Mouse (Mus musculus): ENCODE data around the gene Tlr9. TPM values are rescaled to one million over a fixed set of nuclear protein-coding genes. Genes with fewer than 3 reads are reported as not detected.

Tlr9 gene
- polyA plus RNA-seq, 1 experiment: 17.1 TPM

DNA sequence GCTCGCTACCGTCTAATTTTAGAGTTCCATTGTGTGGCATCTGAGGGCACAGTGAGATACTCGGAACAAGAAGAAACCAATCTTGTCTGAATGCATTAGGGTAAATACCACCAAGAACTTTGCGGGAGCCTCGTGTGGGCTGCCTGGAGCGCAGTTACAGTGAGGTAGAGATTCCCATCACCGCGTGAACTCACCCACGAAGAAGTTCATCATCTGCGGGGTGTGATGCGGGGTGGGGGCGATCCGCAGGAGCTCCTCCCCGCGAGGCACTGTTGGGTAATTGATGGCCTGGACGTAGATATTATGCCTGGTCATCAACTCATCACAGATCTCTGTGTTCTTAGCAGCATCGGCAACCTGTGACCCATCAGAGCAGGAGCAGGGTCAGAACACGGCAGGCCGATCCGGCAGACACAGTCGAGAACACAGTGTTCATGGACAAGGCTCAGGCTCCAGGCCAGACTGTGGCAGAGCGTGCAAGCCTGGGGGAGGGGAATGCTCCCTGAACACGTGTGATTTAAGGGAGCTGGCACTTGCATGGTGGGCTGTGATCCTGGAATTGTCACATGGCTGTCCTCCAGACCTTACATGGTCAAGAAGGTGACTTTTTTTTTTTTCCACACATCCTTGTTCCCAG, 12.9 kb downstream of the Tlr9 start:
- no peak for DNase-seq
- Histone ChIP-seq H3K27ac (ENCODE audit: control insufficient read depth, insufficient read depth, low read length) (no peak overlapping the region), H3K4me3 (ENCODE audit: control insufficient read depth, insufficient read depth, low read length) (no peak overlapping the region), H3K27me3 (ENCODE audit: control insufficient read depth, insufficient read depth, low read length) (no peaks in the 10 kb centered on the region), H3K36me3 (ENCODE audit: control insufficient read depth, insufficient read depth, low read length) (peaks cover 20% of the 10 kb centered on the region), H3K4me1 (replicated peaks; ENCODE audit: control insufficient read depth, insufficient read depth, low read length) (no peaks in the 10 kb centered on the region; the same call in 1 of the 2 replicates)
- 95% methylated on average over 23 of the region's 23 CpGs for WGBS
- TF ChIP-seq POLR2A (IDR thresholded peaks at IDR 0.05; ENCODE audit: control insufficient read depth, extremely low read depth, insufficient read depth, low read length, poor library complexity): no peak
- no peak for TF ChIP-seq CTCF (IDR thresholded peaks at IDR 0.05; ENCODE audit: borderline replicate concordance, control insufficient read depth, extremely low read depth, insufficient read depth, low read length, poor library complexity)

DNA sequence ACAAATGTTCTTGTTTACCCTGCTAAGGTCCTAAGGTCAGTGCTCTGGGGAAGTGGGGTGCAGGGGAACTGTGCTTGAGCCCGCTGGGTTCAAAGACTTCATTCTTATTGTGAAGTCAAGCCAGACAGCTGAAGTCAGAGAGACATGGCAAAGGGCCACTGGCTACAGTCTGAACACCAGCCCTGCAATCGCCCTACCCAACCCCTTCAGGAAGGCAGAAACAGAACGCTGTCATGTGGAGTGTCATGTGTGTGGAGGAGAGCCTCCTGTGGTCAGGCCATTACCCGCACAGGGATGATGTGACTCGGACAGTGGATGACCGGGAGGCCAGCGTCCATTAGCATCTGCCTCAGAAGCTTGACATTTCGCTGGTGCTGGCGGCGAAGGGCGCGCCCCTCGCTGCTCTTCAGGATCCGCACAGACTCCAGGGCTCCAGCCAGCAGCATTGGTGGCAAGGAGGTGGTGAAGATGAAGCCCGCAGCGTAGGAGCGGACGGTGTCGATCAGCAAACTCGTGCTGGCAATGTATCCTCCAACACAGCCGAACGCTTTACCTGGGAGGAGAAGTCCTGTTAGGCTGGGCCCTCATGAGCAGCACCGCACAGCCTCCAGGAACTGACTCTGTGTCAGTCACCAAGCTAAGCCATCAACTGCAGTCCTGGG, 13.9 kb downstream of the Tlr9 start:
- no peak overlapping the region for H3K27ac ChIP-seq (ENCODE audit: control insufficient read depth, insufficient read depth, low read length)
- no peak for DNase-seq
- H3K36me3 ChIP-seq (ENCODE audit: control insufficient read depth, insufficient read depth, low read length): peaks cover 28% of the 10 kb centered on the region
- TF ChIP-seq POLR2A (IDR thresholded peaks at IDR 0.05; ENCODE audit: control insufficient read depth, extremely low read depth, insufficient read depth, low read length, poor library complexity) (no peak), CTCF (IDR thresholded peaks at IDR 0.05; ENCODE audit: borderline replicate concordance, control insufficient read depth, extremely low read depth, insufficient read depth, low read length, poor library complexity) (no peak)
- no peaks in the 10 kb centered on the region for H3K27me3 ChIP-seq (ENCODE audit: control insufficient read depth, insufficient read depth, low read length)
- no peaks in the 10 kb centered on the region for H3K4me1 ChIP-seq (replicated peaks; ENCODE audit: control insufficient read depth, insufficient read depth, low read length)
- 98% methylated on average over 23 of the region's 23 CpGs for WGBS
- no peak overlapping the region for H3K4me3 ChIP-seq (ENCODE audit: control insufficient read depth, insufficient read depth, low read length)

DNA sequence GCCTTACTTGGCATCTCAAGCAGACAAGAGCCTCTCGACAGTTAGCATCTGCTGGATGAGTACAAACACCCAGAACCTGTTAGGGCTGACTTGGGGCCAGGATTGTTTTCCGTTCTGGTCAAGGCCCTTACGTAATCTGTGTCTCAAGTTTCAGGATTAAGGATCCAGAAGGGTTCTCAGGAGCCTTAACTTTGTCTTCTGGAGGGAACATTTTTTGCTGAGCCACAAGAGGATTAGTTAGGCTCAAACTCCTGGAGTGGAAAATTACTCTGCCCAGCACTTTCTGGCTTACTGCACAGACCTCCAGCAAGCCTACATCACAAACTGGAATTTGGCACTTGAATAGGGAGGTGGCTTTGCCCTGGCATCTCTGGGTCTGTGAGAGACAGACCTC, 14.4 kb downstream of the Tlr9 start:
- H3K27me3 ChIP-seq (ENCODE audit: control insufficient read depth, insufficient read depth, low read length): no peaks in the 10 kb centered on the region
- no peak overlapping the region for H3K4me3 ChIP-seq (ENCODE audit: control insufficient read depth, insufficient read depth, low read length)
- H3K4me1 ChIP-seq (replicated peaks; ENCODE audit: control insufficient read depth, insufficient read depth, low read length): no peaks in the 10 kb centered on the region
- H3K36me3 ChIP-seq (ENCODE audit: control insufficient read depth, insufficient read depth, low read length): peaks cover 33% of the 10 kb centered on the region
- no peak for TF ChIP-seq POLR2A (IDR thresholded peaks at IDR 0.05; ENCODE audit: control insufficient read depth, extremely low read depth, insufficient read depth, low read length, poor library complexity)
- no peak for TF ChIP-seq CTCF (IDR thresholded peaks at IDR 0.05; ENCODE audit: borderline replicate concordance, control insufficient read depth, extremely low read depth, insufficient read depth, low read length, poor library complexity)
- no peak overlapping the region for H3K27ac ChIP-seq (ENCODE audit: control insufficient read depth, insufficient read depth, low read length)
- WGBS: 95% methylated on average over 3 of the region's 3 CpGs
- no peak for DNase-seq

DNA sequence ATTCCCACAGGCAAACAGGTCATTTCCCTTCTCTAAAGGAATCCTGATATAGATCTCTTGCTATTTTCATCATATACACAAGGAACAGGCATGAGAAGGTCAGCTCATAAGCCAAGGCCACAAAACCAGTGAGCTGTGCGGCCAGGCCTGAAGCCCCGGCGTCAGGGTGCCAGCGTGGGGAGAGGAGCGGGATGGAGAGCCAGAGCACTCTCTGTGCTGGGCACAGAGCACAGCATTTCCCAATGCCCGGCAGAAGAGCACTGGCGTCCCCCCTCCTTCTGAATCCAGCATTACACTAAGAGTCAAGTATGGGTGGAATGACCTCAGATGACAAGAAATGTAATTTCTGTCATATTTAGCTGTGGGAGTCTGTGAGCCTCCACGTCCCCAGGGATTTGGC, 15.0 kb downstream of the Tlr9 start:
- no peak for TF ChIP-seq CTCF (IDR thresholded peaks at IDR 0.05; ENCODE audit: borderline replicate concordance, control insufficient read depth, extremely low read depth, insufficient read depth, low read length, poor library complexity)
- Histone ChIP-seq H3K27ac (ENCODE audit: control insufficient read depth, insufficient read depth, low read length) (no peak overlapping the region), H3K36me3 (ENCODE audit: control insufficient read depth, insufficient read depth, low read length) (peaks cover 37% of the 10 kb centered on the region), H3K27me3 (ENCODE audit: control insufficient read depth, insufficient read depth, low read length) (no peaks in the 10 kb centered on the region), H3K4me1 (replicated peaks; ENCODE audit: control insufficient read depth, insufficient read depth, low read length) (no peaks in the 10 kb centered on the region), H3K4me3 (ENCODE audit: control insufficient read depth, insufficient read depth, low read length) (no peak overlapping the region)
- no peak for DNase-seq
- 97% methylated on average over 8 of the region's 8 CpGs for WGBS

DNA sequence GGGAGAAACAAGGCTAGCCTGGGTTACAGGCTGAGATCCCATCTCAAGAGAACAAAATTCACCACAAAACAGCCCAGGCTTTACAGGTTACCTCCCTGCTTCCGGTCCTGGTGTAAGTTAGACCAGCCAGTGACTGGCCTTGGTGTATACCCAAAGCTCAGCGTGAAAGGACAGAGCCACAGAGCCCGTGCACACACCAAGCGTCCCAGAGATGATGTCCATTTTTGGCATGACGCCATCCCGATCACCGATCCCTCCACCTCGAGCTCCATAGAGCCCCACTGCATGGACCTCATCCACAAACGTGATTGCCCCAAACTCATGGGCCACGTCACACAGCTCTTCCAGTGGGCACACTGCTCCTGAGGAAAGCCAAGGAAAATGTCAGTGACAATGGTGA, 15.5 kb downstream of the Tlr9 start:
- Histone ChIP-seq H3K36me3 (ENCODE audit: control insufficient read depth, insufficient read depth, low read length) (peaks cover 39% of the 10 kb centered on the region), H3K4me1 (replicated peaks; ENCODE audit: control insufficient read depth, insufficient read depth, low read length) (no peaks in the 10 kb centered on the region), H3K27me3 (ENCODE audit: control insufficient read depth, insufficient read depth, low read length) (no peaks in the 10 kb centered on the region), H3K27ac (ENCODE audit: control insufficient read depth, insufficient read depth, low read length) (no peak overlapping the region), H3K4me3 (ENCODE audit: control insufficient read depth, insufficient read depth, low read length) (no peak overlapping the region)
- no peak for TF ChIP-seq CTCF (IDR thresholded peaks at IDR 0.05; ENCODE audit: borderline replicate concordance, control insufficient read depth, extremely low read depth, insufficient read depth, low read length, poor library complexity)
- no peak for TF ChIP-seq POLR2A (IDR thresholded peaks at IDR 0.05; ENCODE audit: control insufficient read depth, extremely low read depth, insufficient read depth, low read length, poor library complexity)
- no peak for DNase-seq
- 97% methylated on average over 10 of the region's 10 CpGs for WGBS

DNA sequence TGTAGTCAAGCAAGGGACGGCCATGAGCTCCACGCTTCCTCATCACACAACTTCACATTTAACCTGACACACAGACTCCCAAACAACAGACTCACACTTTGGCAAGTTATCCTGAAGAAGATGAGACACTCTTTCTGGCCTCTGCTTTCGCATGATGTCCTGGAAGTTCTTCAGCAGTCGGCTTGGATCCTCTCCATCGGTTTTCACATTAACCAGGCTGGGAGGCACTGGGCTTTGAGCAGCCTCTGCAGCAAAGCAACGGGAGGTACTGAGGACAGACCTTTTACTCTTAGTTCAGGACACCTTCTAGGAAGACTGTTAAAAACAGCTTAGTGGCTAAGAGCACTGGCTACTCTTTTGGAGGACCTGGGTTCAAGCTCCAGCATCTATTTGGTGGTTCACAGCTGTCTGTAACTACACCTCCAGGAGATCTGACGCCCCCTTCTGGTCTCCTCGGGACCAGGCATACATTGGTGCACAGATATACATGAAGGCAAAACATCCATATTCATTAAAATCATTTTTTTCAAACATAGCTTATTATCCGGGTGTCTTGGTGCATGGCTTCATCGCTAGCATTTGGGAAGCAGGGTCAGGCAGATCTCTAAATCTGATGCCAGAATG, 19.3 kb downstream of the Tlr9 start:
- H3K4me1 ChIP-seq (replicated peaks; ENCODE audit: control insufficient read depth, insufficient read depth, low read length): peaks cover 2% of the 10 kb centered on the region
- no peak for DNase-seq
- 96% methylated on average over 10 of the region's 10 CpGs for WGBS
- H3K4me3 ChIP-seq (ENCODE audit: control insufficient read depth, insufficient read depth, low read length): no peak overlapping the region
- no peak overlapping the region for H3K27ac ChIP-seq (ENCODE audit: control insufficient read depth, insufficient read depth, low read length)
- TF ChIP-seq CTCF (IDR thresholded peaks at IDR 0.05; ENCODE audit: borderline replicate concordance, control insufficient read depth, extremely low read depth, insufficient read depth, low read length, poor library complexity) (no peak), POLR2A (IDR thresholded peaks at IDR 0.05; ENCODE audit: control insufficient read depth, extremely low read depth, insufficient read depth, low read length, poor library complexity) (no peak)
- H3K27me3 ChIP-seq (ENCODE audit: control insufficient read depth, insufficient read depth, low read length): no peaks in the 10 kb centered on the region
- H3K36me3 ChIP-seq (ENCODE audit: control insufficient read depth, insufficient read depth, low read length): peaks cover 35% of the 10 kb centered on the region
